In genomic region chr3:126795904-126796303, GRCm38 (mm10) we compare ENCODE assay signal across 23 mouse cellular contexts.
"Had no signal": no experiment of that assay in that cellular context is flagged by ENCODE, and none has a peak within 500 bp of the region (broad histone marks: within the 10 kb centered on the region; RNA-seq: fewer than 3 reads in every experiment).

No protein-coding gene starts in this region.

- H3K4me3 ChIP-seq: heart, embryonic 10.5 days; heart, embryonic 12.5 days; hindbrain, embryonic 13.5 days; intestine, embryonic 15.5 days; kidney, embryonic 15.5 days; limb, embryonic 13.5 days; limb, embryonic 15.5 days; liver, embryonic 12.5 days had no signal

- H3K27ac ChIP-seq: heart, embryonic 10.5 days; hindbrain, embryonic 13.5 days; intestine, embryonic 15.5 days; kidney, embryonic 15.5 days; kidney, postnatal 0 days; limb, embryonic 13.5 days; limb, embryonic 15.5 days; liver, embryonic 12.5 days; liver, embryonic 14.5 days had no signal

- H3K9ac ChIP-seq: heart, embryonic 12.5 days; hindbrain, embryonic 13.5 days; intestine, embryonic 15.5 days; kidney, embryonic 15.5 days; limb, embryonic 13.5 days; limb, embryonic 15.5 days; liver, embryonic 12.5 days; liver, embryonic 14.5 days had no signal

- ATAC-seq: hindbrain, embryonic 16.5 days; inflammation-experienced regulatory T-cells, adult 6 months; intestine, embryonic 15.5 days; intestine, postnatal 0 days; liver, embryonic 12.5 days had no signal

- H3K4me1 ChIP-seq: heart, embryonic 10.5 days; heart, embryonic 12.5 days; hindbrain, embryonic 13.5 days; intestine, embryonic 15.5 days; kidney, embryonic 15.5 days; limb, embryonic 13.5 days; limb, embryonic 15.5 days had no signal

- DNase-seq: gastrocnemius, postnatal 14 days; gastrocnemius, postnatal 36 days; heart, adult 18-20 months; heart, postnatal 10 days; heart, postnatal 4 days; kidney, adult 18-20 months; kidney, adult 8-10 months; kidney, postnatal 14 days; kidney, postnatal 36 days; left cerebral cortex, postnatal 4 days had no signal

- H3K27me3 ChIP-seq: heart, embryonic 12.5 days; hindbrain, embryonic 13.5 days; intestine, embryonic 15.5 days; kidney, embryonic 15.5 days; limb, embryonic 13.5 days; limb, embryonic 15.5 days; liver, embryonic 12.5 days had no signal

- H3K36me3 ChIP-seq: intestine, embryonic 15.5 days; kidney, embryonic 15.5 days; liver, embryonic 12.5 days had no signal

- H3K9me3 ChIP-seq: heart, embryonic 10.5 days; heart, embryonic 12.5 days; hindbrain, embryonic 13.5 days; intestine, embryonic 15.5 days; kidney, embryonic 15.5 days; limb, embryonic 13.5 days; limb, embryonic 15.5 days; liver, embryonic 12.5 days had no signal

- H3K4me2 ChIP-seq: heart, embryonic 12.5 days; hindbrain, embryonic 13.5 days; intestine, embryonic 15.5 days; kidney, embryonic 15.5 days; limb, embryonic 13.5 days; limb, embryonic 15.5 days; liver, embryonic 12.5 days had no signal
